Mouse (Mus musculus) small intestine, adult 10 weeks (tissue): ENCODE measurements around the gene Nepro. TPM values are rescaled to one million over a fixed set of nuclear protein-coding genes. Genes with fewer than 3 reads are reported as not detected.

ENCODE experiments used
- polyA plus RNA-seq: library from polyadenylated mRNA; stranded (reverse); fragments of 350-450 nt; fragmentation: Illumina TruSeq; extraction: RNeasy Lipid Tissue Mini Kit (QIAGEN cat#74804); gene quantifications from one replicate; pipeline ENCODE4 v1.2.3, GENCODE M21; 2014; ENCODE audit warnings: low replicate concordance

Nepro gene
- 8.4 TPM for polyA plus RNA-seq

DNA sequence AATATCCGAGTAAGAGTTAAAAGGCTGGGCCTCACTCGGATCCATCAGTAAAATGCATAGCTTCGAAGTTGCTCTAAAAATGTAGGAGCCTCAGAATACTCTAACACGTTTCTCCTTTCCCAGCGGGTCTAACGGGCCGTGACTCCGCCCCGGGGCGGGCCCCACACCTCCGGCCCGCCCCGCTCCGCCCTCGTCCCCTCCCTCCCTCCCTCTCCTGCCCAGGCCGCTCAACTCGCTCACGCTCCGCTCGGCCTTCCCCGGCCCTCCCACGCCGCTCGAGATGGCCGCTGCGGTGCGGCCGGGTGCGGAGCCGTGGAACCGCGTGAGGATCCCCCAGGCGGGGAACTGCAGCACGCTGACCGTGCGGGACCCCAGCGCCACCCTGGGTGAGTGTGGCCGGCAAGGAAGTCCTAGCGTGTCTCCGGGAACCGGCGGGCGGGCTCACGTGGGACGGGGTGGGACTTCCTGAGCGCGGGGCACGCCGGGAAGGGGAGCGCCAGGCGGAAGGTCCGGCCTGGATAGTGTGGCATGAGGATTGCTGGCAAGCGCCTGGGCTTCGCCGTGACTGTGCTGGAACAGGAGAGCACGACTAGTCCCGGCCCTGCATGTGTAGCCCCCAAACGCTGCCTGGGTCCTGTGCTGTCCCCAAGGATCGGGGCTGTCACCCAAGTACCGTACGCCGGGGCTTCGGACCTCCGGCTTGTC, at the start of gene Nepro:
TSS of gene Nepro (plus strand) at position 219 of the 705 bp plus-strand sequence.

DNA sequence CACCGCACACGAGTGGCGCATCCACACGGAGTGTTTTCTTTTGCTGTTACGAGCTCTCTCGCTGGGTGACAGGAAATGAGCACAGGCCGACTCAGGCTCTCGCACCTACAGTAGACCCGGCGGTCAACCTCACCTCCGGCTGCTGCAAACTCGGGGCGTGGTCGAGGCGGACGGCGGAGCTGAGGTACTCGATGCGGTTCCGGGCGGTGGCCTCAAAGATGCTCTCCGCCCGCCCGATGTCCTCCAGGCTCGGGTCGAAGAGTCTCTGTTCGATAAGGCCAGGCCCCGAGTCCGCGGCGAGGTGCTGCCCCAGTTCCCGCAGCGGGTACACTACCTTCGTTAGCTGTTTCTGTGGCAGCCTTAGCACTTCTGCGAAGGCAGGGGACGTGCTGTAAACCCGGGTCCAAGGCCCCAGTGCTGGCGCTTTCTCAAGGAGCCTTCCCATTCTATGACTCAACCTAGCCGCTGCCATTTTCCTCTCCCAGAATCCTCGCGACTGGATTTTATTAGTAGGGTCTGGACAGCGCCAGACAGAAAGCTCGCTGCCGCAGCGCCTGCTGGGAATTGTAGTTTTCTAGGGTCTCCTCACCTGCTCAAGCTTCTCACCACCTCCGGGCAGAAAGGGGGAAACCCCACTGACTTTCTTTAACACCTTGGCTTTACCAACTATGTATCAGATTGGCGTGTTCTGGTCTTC, 21.9 kb downstream of the Nepro start, which contains the start of gene Gtpbp8:
TSS of gene Gtpbp8 (minus strand) at position 498 of the 697 bp plus-strand sequence.

GRCm38 (mm10) chr16:44765555-44766319, 41.6 kb downstream of the Nepro start, which contains the start of gene Cd200r1:
Cd200r1 (plus strand) TSS chr16:44765736.

Other genes with a start within 250 kb of the Nepro start
- gene Boc, start 165.4 kb upstream of the Nepro start, polyA plus RNA-seq = 0.48 TPM
- gene Gtpbp8, start 22.1 kb downstream of the Nepro start, polyA plus RNA-seq = 60.5 TPM
- 12.4 TPM for gene Cd200r1, start 41.4 kb downstream of the Nepro start, polyA plus RNA-seq
- 12.7 TPM for gene Cd200r4, start 87.4 kb downstream of the Nepro start, polyA plus RNA-seq
- gene Cd200r2, start 142.8 kb downstream of the Nepro start, polyA plus RNA-seq = 5.4 TPM
- gene Cd200r3, start 219.4 kb downstream of the Nepro start, polyA plus RNA-seq = 0.19 TPM